Mouse (Mus musculus): ENCODE measurements around the gene Nup35. TPM values are rescaled to one million over a fixed set of nuclear protein-coding genes. Genes with fewer than 3 reads are reported as not detected.

The Nup35 gene
- polyA plus RNA-seq, 1 experiment from 2014 or later: 75.5 TPM

DNA sequence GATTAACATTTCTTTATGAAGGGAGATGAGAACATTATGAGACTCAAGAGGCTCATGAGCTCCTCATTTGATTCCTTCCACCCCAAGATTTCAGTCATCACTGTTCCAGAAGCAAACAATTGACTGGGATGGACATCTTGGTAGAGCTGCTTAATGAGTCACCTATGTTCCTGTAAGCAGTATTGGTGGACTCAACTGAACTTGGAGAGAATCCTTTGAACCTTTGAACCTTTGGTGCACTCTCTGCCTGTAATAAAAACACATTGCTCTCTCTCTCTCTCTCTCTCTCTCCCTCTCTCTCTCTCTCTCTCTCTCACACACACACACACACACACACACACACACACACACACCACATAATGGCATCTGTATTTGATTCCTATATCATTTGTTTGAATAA is 16.4 kb upstream of the Nup35 start:
- Histone ChIP-seq H3K36me3 (no peaks in the 10 kb centered on the region), H3K9me3 (replicated peaks) (no peaks in the 10 kb centered on the region), H3K27ac (replicated peaks) (no peak overlapping the region), H3K4me3 (no peak overlapping the region), H3K27me3 (ENCODE audit: low read depth, poor library complexity, severe bottlenecking) (no peaks in the 10 kb centered on the region), H3K4me1 (no peaks in the 10 kb centered on the region)
- no peak for DNase-seq (ENCODE audit: low spot score)

DNA sequence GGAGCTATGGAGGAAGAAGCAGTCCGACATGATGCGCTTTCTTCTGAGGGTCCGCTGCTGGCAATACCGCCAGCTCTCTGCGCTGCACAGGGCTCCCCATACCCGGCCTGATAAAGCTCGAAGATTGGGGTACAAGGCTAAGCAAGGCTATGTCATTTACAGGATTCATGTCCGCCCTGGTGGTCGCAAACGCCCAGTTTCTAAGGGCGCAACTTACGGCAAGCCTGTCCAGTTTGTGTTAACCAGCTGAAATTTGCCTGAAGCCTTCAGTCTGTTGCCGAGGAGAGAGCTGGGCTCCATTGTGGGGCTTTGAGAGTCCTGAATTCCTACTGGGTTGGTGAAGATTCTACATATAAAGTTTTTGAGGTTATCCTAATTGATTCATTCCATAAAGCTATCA is 14.3 kb upstream of the Nup35 start:
- WGBS: 94% methylated on average over 13 of the region's 13 CpGs
- no peaks in the 10 kb centered on the region for H3K9me3 ChIP-seq (replicated peaks)
- no peak overlapping the region for H3K27ac ChIP-seq (replicated peaks)
- DNase-seq (ENCODE audit: low spot score): no peak
- no peaks in the 10 kb centered on the region for H3K27me3 ChIP-seq (ENCODE audit: low read depth, poor library complexity, severe bottlenecking)
- H3K4me3 ChIP-seq: no peak overlapping the region
- no peaks in the 10 kb centered on the region for H3K4me1 ChIP-seq
- H3K36me3 ChIP-seq: no peaks in the 10 kb centered on the region

DNA sequence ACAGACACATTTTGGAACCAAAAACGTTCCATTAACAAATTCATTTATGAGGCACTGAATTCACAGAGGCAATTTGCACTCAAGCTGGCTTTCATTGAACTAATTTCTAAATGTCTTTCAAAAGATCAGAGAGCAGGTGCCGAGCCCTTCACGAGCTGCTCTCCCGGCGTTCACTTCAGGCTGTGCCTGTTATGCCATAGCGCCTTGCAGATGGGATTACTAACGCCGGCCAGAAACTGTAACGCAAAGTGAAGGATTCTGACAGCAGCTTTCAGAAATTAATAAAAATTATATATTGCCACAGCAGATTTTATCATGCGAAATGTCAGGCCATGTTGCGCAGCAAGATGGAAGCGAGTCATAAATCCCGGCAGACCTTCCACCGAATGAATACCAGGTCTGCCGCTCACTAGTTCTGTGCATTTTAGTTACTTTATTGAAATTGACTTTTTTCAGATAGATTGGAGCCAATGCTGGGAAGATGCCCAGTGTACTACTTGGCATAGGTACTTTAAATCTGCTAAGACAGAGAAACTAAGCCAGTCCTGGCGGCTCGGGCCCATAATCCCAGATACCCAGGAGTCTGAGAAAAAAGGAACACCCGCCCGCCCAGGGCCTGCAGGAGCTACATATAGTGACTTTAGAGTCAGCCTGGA is 13.1 kb upstream of the Nup35 start:
- Histone ChIP-seq H3K27me3 (ENCODE audit: low read depth, poor library complexity, severe bottlenecking) (no peaks in the 10 kb centered on the region), H3K4me3 (no peak overlapping the region), H3K4me1 (no peaks in the 10 kb centered on the region), H3K9me3 (replicated peaks) (no peaks in the 10 kb centered on the region), H3K27ac (replicated peaks) (no peak overlapping the region), H3K36me3 (no peaks in the 10 kb centered on the region)
- DNase-seq (ENCODE audit: low spot score): no peak
- 95% methylated on average over 19 of the region's 19 CpGs for WGBS

DNA sequence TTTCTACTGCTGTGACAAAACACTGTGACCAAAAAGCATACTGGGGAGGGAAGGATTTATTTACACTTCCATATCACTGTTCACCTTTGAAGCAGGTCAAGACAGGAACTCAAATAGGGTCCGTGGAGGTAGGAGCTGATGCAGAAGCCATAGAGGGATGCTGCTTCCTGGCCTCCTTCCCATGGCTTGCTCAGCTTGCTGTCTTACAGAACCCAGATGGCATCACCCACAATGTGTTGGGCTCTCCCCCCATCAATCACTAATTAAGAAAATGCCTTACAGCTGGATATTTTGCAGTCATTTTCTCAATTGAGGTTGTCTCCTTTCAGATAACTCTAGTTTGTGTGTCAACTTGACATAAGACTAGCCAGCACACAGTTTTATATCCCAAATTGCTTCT is 4.8 kb upstream of the Nup35 start:
- no peak for DNase-seq (ENCODE audit: low spot score)
- WGBS: 67% methylated on average over 1 of the region's 1 CpGs
- Histone ChIP-seq H3K36me3 (no peaks in the 10 kb centered on the region), H3K27ac (replicated peaks) (no peak overlapping the region), H3K27me3 (ENCODE audit: low read depth, poor library complexity, severe bottlenecking) (no peaks in the 10 kb centered on the region), H3K4me1 (peaks cover 7% of the 10 kb centered on the region), H3K9me3 (replicated peaks) (no peaks in the 10 kb centered on the region), H3K4me3 (no peak overlapping the region)

DNA sequence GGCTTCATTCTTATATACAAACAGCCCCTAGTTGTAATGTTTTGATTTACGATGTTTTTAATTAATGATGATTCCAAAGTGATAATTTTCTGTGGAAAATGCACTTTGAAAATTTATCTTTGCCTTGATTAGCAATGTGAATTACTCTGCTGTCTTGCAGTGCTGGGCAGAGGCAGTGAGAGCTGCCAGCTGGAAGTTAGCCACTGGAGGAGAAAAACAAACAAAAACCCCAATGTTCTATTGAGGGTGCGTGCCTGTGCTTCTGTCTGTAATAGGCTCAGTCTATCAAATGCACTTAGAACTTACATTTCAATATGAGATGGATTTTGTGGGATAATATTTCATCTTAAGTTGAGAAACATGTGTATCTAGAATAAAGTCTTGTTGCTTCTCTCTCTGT is 4.2 kb upstream of the Nup35 start:
- Histone ChIP-seq H3K4me3 (no peak overlapping the region), H3K4me1 (peaks cover 12% of the 10 kb centered on the region), H3K27me3 (ENCODE audit: low read depth, poor library complexity, severe bottlenecking) (no peaks in the 10 kb centered on the region), H3K9me3 (replicated peaks) (no peaks in the 10 kb centered on the region), H3K36me3 (no peaks in the 10 kb centered on the region), H3K27ac (replicated peaks) (no peak overlapping the region)
- WGBS: 80% methylated on average over 2 of the region's 2 CpGs
- DNase-seq (ENCODE audit: low spot score): no peak

DNA sequence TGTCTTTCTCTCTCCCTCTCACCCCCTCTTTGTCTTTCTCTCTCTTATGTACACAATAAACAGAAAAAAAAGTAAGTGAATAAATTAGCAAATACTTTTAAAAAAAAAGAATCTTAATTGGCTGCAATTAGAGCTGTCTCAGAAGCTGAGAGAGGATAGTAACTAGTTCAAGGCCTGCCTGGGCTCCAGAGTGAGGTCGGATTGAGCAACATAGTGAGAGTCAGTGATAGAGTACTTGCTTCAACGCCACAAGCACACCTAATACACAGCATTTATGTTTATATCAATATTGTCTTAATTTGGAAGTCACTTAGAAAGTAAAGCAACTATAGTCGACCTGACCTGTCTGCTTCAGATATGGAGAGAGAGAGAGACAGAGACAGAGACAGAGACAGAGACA is 2.0 kb downstream of the Nup35 start:
- no peak for DNase-seq (ENCODE audit: low spot score)

DNA sequence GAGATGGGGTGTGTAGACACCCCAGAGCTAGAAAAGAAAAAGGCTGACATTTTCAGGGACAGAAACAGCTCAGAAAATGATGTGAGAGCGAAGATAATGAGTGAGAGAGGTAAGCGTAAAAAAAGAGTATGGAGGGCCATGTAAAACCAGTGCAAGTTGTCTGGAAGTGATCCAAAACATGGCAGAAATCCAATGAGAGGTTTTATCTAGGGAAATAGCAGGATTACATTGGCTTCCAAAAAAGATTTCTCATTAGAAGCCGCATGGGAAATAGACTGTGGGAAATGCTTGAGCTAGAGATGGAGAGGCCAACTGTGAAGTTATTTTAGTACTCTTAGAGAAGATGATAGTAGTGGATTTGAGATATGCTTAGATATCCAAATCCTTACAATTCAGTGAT is 4.9 kb downstream of the Nup35 start:
- 92% methylated on average over 3 of the region's 3 CpGs for WGBS
- peaks cover 30% of the 10 kb centered on the region for H3K36me3 ChIP-seq

More for the DNA sequence above, 2.0 kb downstream of the Nup35 start:
- 90% methylated on average over 3 of the region's 3 CpGs for WGBS
- no peaks in the 10 kb centered on the region for H3K9me3 ChIP-seq (replicated peaks)
- 0 out of 2 replicates have a peak, but pooled peaks cover 12% of the 10 kb centered on the region for H3K36me3 ChIP-seq
- no peak overlapping the region for H3K27ac ChIP-seq (replicated peaks)
- H3K4me1 ChIP-seq: peaks cover 18% of the 10 kb centered on the region
- no peak overlapping the region for H3K4me3 ChIP-seq
- no peaks in the 10 kb centered on the region for H3K27me3 ChIP-seq (ENCODE audit: low read depth, poor library complexity, severe bottlenecking)

DNA sequence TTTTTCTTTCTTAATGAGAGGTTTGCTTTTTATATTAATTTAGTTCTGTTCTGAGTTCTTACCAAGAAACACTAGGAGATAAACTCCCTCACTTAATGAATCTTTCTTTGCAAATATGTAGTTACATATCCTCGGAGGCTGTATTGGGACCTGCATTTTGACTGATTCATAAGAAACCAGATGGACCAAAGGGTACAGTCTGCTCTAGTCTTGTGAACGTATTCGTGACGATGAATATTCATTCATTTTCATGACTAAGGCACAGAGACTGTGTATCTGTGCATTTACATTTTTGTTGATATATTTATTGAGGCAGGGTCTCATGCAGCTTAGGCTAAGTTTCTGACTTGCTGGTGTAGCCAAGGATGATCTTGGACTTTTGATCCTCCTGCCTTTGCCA is 7.5 kb downstream of the Nup35 start:
- Histone ChIP-seq H3K27me3 (ENCODE audit: low read depth, poor library complexity, severe bottlenecking) (no peaks in the 10 kb centered on the region), H3K36me3 (peaks cover 36% of the 10 kb centered on the region), H3K27ac (replicated peaks) (no peak overlapping the region), H3K4me1 (no peaks in the 10 kb centered on the region), H3K4me3 (no peak overlapping the region), H3K9me3 (replicated peaks) (0 out of 2 replicates have a peak, but pooled peaks cover 2% of the 10 kb centered on the region)
- 98% methylated on average over 4 of the region's 4 CpGs for WGBS
- DNase-seq (ENCODE audit: low spot score): no peak

More for the DNA sequence above, 4.9 kb downstream of the Nup35 start:
- Histone ChIP-seq H3K27me3 (ENCODE audit: low read depth, poor library complexity, severe bottlenecking) (no peaks in the 10 kb centered on the region), H3K27ac (replicated peaks) (no peak overlapping the region), H3K4me1 (peaks cover 12% of the 10 kb centered on the region), H3K4me3 (no peak overlapping the region), H3K9me3 (replicated peaks) (0 out of 2 replicates have a peak, but pooled peaks cover 2% of the 10 kb centered on the region)
- no peak for DNase-seq (ENCODE audit: low spot score)

DNA sequence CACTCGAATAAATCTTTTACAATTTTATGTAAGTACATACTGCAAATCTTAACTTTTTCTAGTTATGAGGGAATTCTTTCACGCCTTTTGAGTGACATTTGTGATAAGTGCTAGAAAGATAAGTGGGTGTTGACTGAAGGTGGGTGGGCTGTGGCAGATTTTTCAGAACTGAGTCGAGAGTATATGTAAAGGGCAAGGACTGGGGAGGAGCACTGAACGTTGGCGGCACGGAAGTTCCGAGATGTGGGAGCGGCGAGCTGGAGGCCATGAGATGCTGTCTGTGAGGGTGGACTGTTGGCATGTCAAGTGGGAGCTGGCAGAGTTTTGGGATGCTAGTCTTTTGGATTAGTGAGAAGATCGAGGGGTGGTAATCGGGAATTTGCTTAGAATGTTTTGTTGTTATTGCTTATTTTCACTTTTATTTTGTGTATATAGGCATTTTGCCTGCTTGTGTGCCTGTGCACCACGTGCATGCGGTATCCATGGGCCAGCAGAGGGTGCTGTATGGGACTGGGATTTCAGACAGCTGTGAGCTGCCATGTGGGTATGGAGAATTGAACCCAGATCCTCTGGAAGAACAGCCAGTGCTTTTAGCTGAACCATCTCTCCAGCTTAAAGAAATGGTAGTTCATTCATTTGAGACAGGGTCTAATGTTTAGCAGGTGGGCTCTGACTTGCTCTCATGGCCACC is 15.4 kb downstream of the Nup35 start:
- Histone ChIP-seq H3K4me3 (no peak overlapping the region), H3K9me3 (replicated peaks) (no peaks in the 10 kb centered on the region), H3K27ac (replicated peaks) (no peak overlapping the region), H3K36me3 (0 out of 2 replicates have a peak, but pooled peaks cover under 1% of the 10 kb centered on the region), H3K27me3 (ENCODE audit: low read depth, poor library complexity, severe bottlenecking) (no peaks in the 10 kb centered on the region), H3K4me1 (no peaks in the 10 kb centered on the region)
- 91% methylated on average over 13 of the region's 13 CpGs for WGBS
- no peak for DNase-seq (ENCODE audit: low spot score)

DNA sequence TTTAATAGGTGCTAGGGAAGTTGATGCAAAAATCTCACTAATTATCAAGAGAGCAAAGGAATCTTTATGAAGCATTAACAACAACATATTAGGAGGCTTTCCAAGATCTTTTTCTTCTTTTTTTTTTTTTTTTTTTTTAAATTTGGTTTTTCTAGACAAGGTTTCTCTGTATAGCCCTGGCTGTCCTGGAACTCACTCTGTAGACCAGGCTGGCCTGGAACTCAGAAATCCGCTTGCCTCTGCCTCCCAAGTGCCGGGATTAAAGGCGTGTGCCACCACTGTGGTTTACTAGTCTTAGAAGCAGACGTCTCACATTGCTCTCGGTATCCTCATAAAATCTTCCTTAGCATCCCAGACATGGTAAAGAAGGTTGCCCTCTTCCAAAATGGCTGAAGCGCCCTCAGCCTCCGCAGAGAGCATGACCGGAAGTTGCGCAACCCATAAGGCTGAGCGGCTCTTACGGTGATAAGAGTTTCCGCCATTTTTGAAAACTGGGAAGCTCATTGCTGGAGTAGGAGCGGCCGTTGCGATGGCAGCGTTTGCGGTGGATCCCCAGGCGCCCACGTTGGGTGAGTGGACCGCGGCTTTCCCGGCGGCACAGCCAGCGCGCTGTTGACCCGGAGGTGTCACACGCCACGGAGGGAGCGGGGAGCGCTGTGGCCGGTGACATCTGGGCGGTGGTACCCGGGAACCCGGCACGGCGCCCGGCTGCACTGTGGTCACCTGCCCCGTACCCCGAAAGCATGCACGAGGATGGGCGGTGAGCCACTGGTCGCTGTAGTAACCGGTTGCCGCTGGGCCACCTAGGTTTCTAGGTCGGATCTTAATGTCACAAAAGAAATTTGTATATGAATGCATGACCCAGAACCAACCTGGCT is 21.6 kb downstream of the Nup35 start:
- H3K4me3 ChIP-seq: peak overlapping the region; percentile 96
- H3K4me1 ChIP-seq: peaks cover 11% of the 10 kb centered on the region
- peaks cover 19% of the 10 kb centered on the region for H3K36me3 ChIP-seq
- WGBS: under 1% methylated on average over 45 of the region's 45 CpGs
- H3K9me3 ChIP-seq (replicated peaks): no peaks in the 10 kb centered on the region
- no peaks in the 10 kb centered on the region for H3K27me3 ChIP-seq (ENCODE audit: low read depth, poor library complexity, severe bottlenecking)
- peak; percentile 89 for DNase-seq (ENCODE audit: low spot score)
- H3K27ac ChIP-seq (replicated peaks): peak overlapping the region; percentile 91

DNA sequence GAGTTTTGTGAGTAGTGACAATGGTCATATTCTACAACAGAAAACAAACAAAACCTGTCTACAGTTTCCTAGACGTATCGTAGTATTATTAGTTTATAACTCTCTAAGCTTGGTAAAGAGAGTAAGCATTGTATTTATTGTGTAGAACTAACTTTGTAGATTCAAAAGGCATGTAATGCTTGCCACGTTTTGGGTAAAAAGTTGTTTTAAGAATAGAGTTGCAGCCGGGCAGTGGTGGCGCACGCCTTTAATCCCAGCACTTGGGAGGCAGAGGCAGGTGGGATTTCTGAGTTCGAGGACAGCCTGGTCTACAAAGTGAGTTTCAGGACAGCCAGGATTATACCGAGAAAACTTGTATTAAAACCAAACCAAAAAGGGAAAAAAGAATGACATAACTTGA is 22.4 kb downstream of the Nup35 start:
- peaks cover 27% of the 10 kb centered on the region for H3K36me3 ChIP-seq
- no peaks in the 10 kb centered on the region for H3K27me3 ChIP-seq (ENCODE audit: low read depth, poor library complexity, severe bottlenecking)
- no peaks in the 10 kb centered on the region for H3K9me3 ChIP-seq (replicated peaks)
- 16% methylated on average over 8 of the region's 8 CpGs for WGBS
- peak overlapping the region; percentile 96 for H3K4me3 ChIP-seq
- peak overlapping the region; percentile 91 for H3K27ac ChIP-seq (replicated peaks)
- peaks cover 11% of the 10 kb centered on the region for H3K4me1 ChIP-seq
- DNase-seq (ENCODE audit: low spot score): no peak

DNA sequence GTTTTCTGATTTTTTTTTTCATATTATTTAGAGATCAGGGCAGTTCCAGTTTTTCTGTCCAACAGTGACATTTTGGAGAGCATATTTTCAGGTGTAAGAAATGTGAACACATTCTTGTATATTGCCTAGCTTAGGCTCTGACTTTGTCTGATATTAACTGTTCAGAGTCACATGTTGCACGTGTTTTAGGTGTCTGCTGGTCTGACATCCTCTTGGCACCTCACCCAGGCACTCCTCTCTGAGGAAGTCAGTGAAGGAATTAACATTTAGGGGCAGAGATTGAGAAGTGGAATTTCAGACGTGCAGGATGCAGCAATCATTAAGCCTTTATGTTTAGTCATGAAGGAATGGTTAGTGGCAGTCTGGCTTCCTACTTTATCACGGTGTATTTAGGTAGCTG is 22.8 kb downstream of the Nup35 start:
- H3K4me3 ChIP-seq: peak overlapping the region; percentile 96
- WGBS: 74% methylated on average over 3 of the region's 3 CpGs

DNA sequence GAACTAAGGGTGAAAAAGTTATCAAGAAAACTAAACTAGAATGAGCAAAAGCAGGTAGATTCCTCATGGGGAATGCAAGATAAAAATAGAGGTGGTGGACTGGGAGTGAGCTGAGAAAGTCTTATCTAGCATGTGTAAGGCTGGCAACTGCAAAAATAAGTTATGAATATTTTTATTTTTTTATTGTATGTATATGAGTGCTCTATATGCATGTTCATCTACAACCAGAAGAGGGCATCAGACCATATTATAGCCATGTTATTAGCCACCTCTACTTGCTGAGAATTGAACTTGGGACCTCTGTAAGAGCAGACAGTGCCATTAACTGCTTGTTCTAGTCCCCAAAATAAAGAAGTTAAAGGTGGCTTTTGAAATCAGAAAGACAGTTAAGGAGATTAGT is 44.4 kb downstream of the Nup35 start:
- H3K36me3 ChIP-seq: peaks cover 68% of the 10 kb centered on the region
- H3K4me1 ChIP-seq: no peaks in the 10 kb centered on the region
- no peaks in the 10 kb centered on the region for H3K9me3 ChIP-seq (replicated peaks)
- H3K27me3 ChIP-seq (ENCODE audit: low read depth, poor library complexity, severe bottlenecking): no peaks in the 10 kb centered on the region
- no peak for DNase-seq (ENCODE audit: low spot score)
- H3K27ac ChIP-seq (replicated peaks): no peak overlapping the region
- no peak overlapping the region for H3K4me3 ChIP-seq

More for the DNA sequence above, 22.8 kb downstream of the Nup35 start:
- Histone ChIP-seq H3K27ac (replicated peaks) (no peak overlapping the region), H3K9me3 (replicated peaks) (no peaks in the 10 kb centered on the region), H3K27me3 (ENCODE audit: low read depth, poor library complexity, severe bottlenecking) (no peaks in the 10 kb centered on the region), H3K4me1 (peaks cover 11% of the 10 kb centered on the region), H3K36me3 (peaks cover 31% of the 10 kb centered on the region)
- no peak for DNase-seq (ENCODE audit: low spot score)
